Mouse (Mus musculus) left cerebral cortex, adult 18-20 months (tissue): ENCODE data around the gene Rcn2. TPM values are rescaled to one million over a fixed set of nuclear protein-coding genes. Genes with fewer than 3 reads are reported as not detected.
A peak's percentile ranks its signal among the peaks of the same experiment; 100 is the strongest.
"Not testable (repeated sequence)": the region's sequence is repeated elsewhere in the genome, so short reads cannot be mapped to it uniquely, and the experiment has no call there.

Experiments
- DNase-seq, 2 experiments: peaks; one replicate each; pipeline ENCODE4 v3.0.0; 2021 to 2022; ENCODE audit warnings: low spot score in 2 of 2, mixed read lengths in 1 of 2
- long read RNA-seq, 2 experiments: library from polyadenylated mRNA; stranded (forward); transcript quantifications; one replicate each; pipeline ENCODE4 v2.0.0; 2021
- total RNA-seq, 2 experiments: library from RNA; stranded (reverse); gene quantifications; 2 replicates each; pipeline ENCODE4 v1.2.3; 2021

Rcn2 gene
- 100 to 1,000 TPM in 1 of 2 experiments, 10 to 100 TPM in 1; 99.8 to 108 TPM for total RNA-seq
- long read RNA-seq, experiment 1, transcript Rcn2-201 (7 exons, 2,024 nt): major isoform, 291 of 303 reads
- long read RNA-seq, experiment 1, partial matches to known transcripts: 3 of 303 reads
- long read RNA-seq, experiment 1, other reads (novel, unspliced or antisense): 8 of 303 reads
- long read RNA-seq, experiment 2, transcript Rcn2-201 (7 exons, 2,024 nt): major isoform, 164 of 171 reads
- long read RNA-seq, experiment 2, partial matches to known transcripts: 2 of 171 reads
- long read RNA-seq, experiment 2, other reads (novel, unspliced or antisense): 5 of 171 reads

GRCm38 (mm10) chr9:56041372-56042180 is at the start of gene Rcn2:
Gene Rcn2 (plus strand): TSS chr9:56041845.
- DNase-seq: peak; percentile 91 to 92

DNA sequence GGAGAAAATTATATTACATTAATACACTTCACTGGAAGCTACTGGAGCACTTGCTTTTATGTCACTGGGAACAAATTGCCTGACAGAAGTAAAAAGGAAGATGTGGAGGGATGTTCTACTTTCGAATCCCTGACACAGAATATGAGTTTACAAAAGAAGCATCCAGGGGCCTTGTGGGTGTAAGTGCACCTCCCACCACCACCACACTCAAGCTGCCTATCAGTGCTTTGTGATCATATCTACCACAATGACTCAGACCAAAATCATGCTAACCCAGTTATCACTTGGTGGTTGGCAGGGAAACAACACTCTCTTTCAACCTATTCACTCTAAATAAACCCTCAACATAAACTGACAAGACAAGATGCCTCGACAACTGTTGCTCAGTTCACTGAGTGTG is 37.0 kb upstream of the Rcn2 start:
- not testable (repeated sequence) for DNase-seq

- no peak for DNase-seq
Measured at GRCm38 (mm10) chr9:56010450-56010849, 31.2 kb upstream of the Rcn2 start, which contains the start of gene 4930563M21Rik. Gene 4930563M21Rik (minus strand): TSS chr9:56010550.

DNA sequence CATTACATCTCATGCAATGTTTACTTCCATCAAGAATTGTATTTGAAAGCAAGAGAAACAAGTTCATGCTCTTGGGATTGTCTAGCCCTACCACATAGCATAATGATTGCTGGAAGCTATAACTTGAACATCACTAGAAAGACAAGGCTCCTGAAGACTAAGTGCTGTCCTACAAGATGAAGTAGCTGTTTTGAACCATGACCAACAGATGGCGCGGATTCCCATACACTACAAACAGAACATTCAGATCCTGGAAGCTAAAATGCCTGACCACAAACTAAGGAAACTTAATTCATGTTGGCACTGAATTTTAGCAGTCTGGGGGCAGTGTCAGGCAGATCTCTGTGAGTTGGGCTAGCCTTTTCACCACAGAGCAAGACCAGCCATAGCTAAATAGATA is 16.9 kb upstream of the Rcn2 start:
- peak in 1 of 2 experiments; percentile 6 for DNase-seq

DNA sequence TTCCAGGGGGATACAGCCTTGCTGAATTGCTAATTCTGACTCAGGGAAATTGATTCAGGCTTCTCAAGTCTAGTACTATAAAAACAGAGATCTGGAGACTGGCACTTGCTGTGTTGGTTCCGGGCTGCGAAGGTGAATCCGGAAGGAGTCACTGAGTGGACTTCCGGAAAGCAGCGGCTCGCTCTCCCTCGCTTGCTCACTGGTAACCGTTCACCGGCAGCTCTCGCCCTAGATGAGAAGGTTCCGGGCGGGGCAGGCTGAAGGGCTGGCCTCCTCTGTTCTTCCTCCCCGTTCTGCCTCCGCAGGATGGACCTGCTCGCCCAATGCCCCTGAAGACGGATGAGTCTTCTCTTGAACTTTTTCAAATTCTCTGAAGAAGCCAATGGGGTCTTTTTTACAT is 14.4 kb upstream of the Rcn2 start:
- DNase-seq: no peak

DNA sequence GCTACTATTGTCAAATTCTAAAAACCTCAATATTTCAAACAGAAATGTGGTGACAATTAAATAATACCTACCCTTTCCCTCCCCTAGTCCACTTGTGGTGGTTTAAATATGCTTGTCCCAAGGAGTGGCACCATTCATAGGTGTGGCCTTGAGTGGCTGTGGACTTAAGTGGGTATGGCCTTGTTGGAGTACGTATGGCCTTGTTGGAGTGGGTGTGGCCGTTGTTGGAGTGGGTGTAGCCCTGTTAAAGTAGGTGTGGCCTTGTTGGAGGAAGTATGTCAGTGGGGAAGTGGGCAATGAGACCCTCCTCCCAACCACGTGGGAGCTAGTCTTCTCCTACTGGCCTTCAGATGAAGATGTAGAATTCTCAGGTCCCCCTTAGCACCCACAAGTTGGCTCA is 9.4 kb upstream of the Rcn2 start:
- no peak for DNase-seq

GRCm38 (mm10) chr9:56042181-56042621 is 556 bp downstream of the Rcn2 start:
- no peak for DNase-seq

- DNase-seq: no peak
Measured at GRCm38 (mm10) chr9:56053796-56054195, 12.2 kb downstream of the Rcn2 start.

GRCm38 (mm10) chr9:56056147-56056546 is 14.5 kb downstream of the Rcn2 start:
- DNase-seq: no peak

- no peak for DNase-seq
Measured at GRCm38 (mm10) chr9:56062336-56062735, 20.7 kb downstream of the Rcn2 start.

GRCm38 (mm10) chr9:56065011-56065410 is 23.4 kb downstream of the Rcn2 start:
- no peak for DNase-seq

- no peak for DNase-seq
Measured at GRCm38 (mm10) chr9:56067964-56068363, 26.3 kb downstream of the Rcn2 start.

DNA sequence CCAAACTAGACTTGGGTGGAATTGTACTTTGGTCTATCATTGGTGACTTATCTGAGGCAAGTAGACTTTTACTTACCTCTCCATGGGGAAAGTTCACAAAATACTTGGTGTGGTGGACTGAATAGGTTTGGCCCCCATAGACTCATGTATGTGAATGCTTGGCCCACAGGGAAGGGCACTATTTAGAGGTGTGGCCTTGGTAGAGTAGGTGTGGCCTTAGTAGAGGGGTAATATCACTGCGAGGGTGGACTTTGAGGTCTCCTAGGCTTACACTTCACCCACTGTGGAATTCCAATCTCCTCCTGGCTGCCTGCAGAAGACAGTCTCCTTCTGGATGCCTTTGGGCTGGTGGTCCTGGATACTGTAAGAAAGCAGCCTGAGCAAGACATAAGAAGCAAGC is 27.0 kb downstream of the Rcn2 start:
- DNase-seq: no peak

- no peak for DNase-seq
Measured at GRCm38 (mm10) chr9:56072861-56073260, 31.2 kb downstream of the Rcn2 start.

DNA sequence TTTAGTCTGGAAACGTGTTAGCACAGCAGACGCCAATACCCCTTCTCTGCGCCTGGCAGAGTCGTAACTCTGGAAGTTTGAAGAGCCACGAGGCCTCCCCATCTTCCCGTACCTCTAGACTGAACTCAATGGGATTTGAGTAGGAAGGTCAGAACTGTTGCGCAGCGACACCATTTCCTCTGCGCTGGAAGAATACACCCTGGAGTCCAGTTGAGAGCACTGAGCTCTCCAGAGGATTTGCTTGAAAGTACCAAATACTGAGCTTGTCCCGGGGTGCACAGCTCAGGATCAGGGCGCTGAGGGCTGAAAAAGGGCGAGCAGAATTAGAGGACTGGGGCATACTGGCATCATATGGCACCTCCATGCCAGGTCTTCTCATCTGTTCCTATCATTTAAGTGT is 33.2 kb downstream of the Rcn2 start:
- no peak for DNase-seq

- DNase-seq: peak; percentile 24 to 36
Measured at GRCm38 (mm10) chr9:56075264-56075663, 33.6 kb downstream of the Rcn2 start.

GRCm38 (mm10) chr9:56075901-56076620 is 34.4 kb downstream of the Rcn2 start:
- DNase-seq: no peak

DNA sequence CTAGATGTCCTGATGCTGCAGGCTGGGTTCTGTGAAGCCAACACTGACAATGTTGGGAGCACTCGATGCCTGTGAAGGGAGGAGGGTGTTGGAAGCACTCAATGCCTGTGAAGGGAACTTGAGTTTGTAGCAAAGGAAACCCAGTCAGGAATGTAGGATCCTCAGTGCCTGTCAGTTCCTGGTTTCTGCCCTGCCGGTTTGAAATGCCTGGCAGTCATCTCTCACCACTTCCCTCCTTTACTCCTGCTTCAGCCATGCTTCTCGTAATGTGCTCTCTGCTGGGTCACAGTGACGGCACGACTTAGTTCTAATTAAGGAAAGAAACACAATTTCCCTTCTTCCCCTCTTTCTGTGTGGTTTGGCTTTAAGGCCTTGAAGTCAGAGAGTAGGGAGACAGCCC is 37.9 kb downstream of the Rcn2 start:
- DNase-seq: no peak

GRCm38 (mm10) chr9:56086524-56086923 is 44.9 kb downstream of the Rcn2 start:
- DNase-seq: no peak

GRCm38 (mm10) chr9:56089778-56090520 is 48.3 kb downstream of the Rcn2 start, which contains the start of gene Pstpip1:
Gene Pstpip1 (plus strand): TSS chr9:56089962.
- DNase-seq: peak; percentile 48 to 59
